ENCODE assay signal across 9 mouse cellular contexts in genomic region chr2:178867086-178867485, GRCm38 (mm10).
A peak's percentile ranks its signal among the peaks of the same experiment; 100 is the strongest.
DNase-seq lines count a peak whose midpoint lies in the region; ATAC-seq and TF ChIP-seq lines count a peak whose summit lies in the region.
"Had no signal": no experiment of that assay in that cellular context is flagged by ENCODE, and none has a peak within 500 bp of the region (broad histone marks: within the 10 kb centered on the region; RNA-seq: fewer than 3 reads in every experiment).

No protein-coding gene starts in this region.

- H3K27me3 ChIP-seq in forebrain, embryonic 11.5 days (ENCODE audit: control insufficient read depth, insufficient read depth, low read length), result no peaks in the 10 kb centered on the region
- no peaks in the 10 kb centered on the region for H3K27me3 ChIP-seq in forebrain, embryonic 13.5 days
- no peaks in the 10 kb centered on the region for H3K27me3 ChIP-seq in lung, embryonic 14.5 days (ENCODE audit: insufficient read depth, low read length)
- no peaks in the 10 kb centered on the region for H3K27me3 ChIP-seq in limb, embryonic 10.5 days (ENCODE audit: low read depth, poor library complexity, severe bottlenecking)

- H3K36me3 ChIP-seq in forebrain, embryonic 11.5 days (ENCODE audit: control insufficient read depth, insufficient read depth, low read length), result no peaks in the 10 kb centered on the region
- no peaks in the 10 kb centered on the region for H3K36me3 ChIP-seq in forebrain, embryonic 13.5 days (ENCODE audit: poor library complexity, severe bottlenecking)
- H3K36me3 ChIP-seq in lung, embryonic 14.5 days (ENCODE audit: insufficient read depth), result no peaks in the 10 kb centered on the region
- H3K36me3 ChIP-seq in limb, embryonic 10.5 days, result no peaks in the 10 kb centered on the region

- no peak for TF ChIP-seq CTCF in lung, embryonic 14.5 days (IDR thresholded peaks at IDR 0.05; ENCODE audit: low read depth)

- WGBS in forebrain, embryonic 11.5 days, result 78% methylated on average over 3 of the region's 3 CpGs
- WGBS in forebrain, embryonic 13.5 days, result 74% methylated on average over 3 of the region's 3 CpGs
- WGBS in lung, embryonic 14.5 days, result 40% methylated on average over 3 of the region's 3 CpGs
- WGBS in limb, embryonic 10.5 days, result 66% methylated on average over 3 of the region's 3 CpGs

- H3K4me1 ChIP-seq in forebrain, embryonic 11.5 days (replicated peaks; ENCODE audit: control insufficient read depth, insufficient read depth, low read length), result no peaks in the 10 kb centered on the region
- H3K4me1 ChIP-seq in forebrain, embryonic 13.5 days, result no peaks in the 10 kb centered on the region
- H3K4me1 ChIP-seq in lung, embryonic 14.5 days (ENCODE audit: insufficient read depth), result no peaks in the 10 kb centered on the region
- peaks cover under 1% of the 10 kb centered on the region; the same call in 1 of the 2 replicates for H3K4me1 ChIP-seq in limb, embryonic 10.5 days

- intact Hi-C loops in left cerebral cortex, postnatal 4 days (cut with DNase I), result no loop called here

- peak; percentile 59 for DNase-seq in forebrain, embryonic 11.5 days (ENCODE audit: low spot score)
- peak; percentile 79 for DNase-seq in lung, embryonic 14.5 days
- no peak for DNase-seq in lung, postnatal 25 days (ENCODE audit: low spot score)
- DNase-seq in adipocyte (ENCODE audit: low spot score), result peak; percentile 3
- DNase-seq in limb, embryonic 10.5 days (ENCODE audit: low spot score), result peak; percentile 78
- DNase-seq in left cerebral cortex, postnatal 4 days, result no peak
- DNase-seq: layer of hippocampus, postnatal 36 days had no signal

- no peaks in the 10 kb centered on the region for H3K9me3 ChIP-seq in forebrain, embryonic 11.5 days (ENCODE audit: control insufficient read depth, low read length)
- H3K9me3 ChIP-seq in forebrain, embryonic 13.5 days (replicated peaks), result no peaks in the 10 kb centered on the region
- no peaks in the 10 kb centered on the region for H3K9me3 ChIP-seq in lung, embryonic 14.5 days (ENCODE audit: low read depth, low read length)
- no peaks in the 10 kb centered on the region for H3K9me3 ChIP-seq in limb, embryonic 10.5 days (replicated peaks)

- H3K27ac ChIP-seq in forebrain, embryonic 11.5 days (ENCODE audit: low read depth, low read length), result no peak overlapping the region
- no peak overlapping the region for H3K27ac ChIP-seq in forebrain, embryonic 13.5 days
- H3K27ac ChIP-seq in lung, embryonic 14.5 days (ENCODE audit: low read depth), result no peak overlapping the region
- H3K27ac ChIP-seq in limb, embryonic 10.5 days, result no peak overlapping the region

- ATAC-seq in forebrain, embryonic 11.5 days (replicated peaks; ENCODE audit: low FRiP score), result no peak
- ATAC-seq in forebrain, embryonic 13.5 days, result no peak
- ATAC-seq in lung, embryonic 14.5 days (ENCODE audit: insufficient read depth), result no peak
- no peak for ATAC-seq in cerebellum, adult (ENCODE audit: insufficient number of reproducible peaks, low FRiP score, low TSS enrichment)

- no peak overlapping the region for H3K9ac ChIP-seq in forebrain, embryonic 11.5 days (ENCODE audit: low read length)
- no peak overlapping the region for H3K9ac ChIP-seq in forebrain, embryonic 13.5 days
- H3K9ac ChIP-seq in lung, embryonic 14.5 days, result no peak overlapping the region

- H3K4me3 ChIP-seq in forebrain, embryonic 11.5 days (ENCODE audit: low read depth, low read length), result no peak overlapping the region
- no peak overlapping the region for H3K4me3 ChIP-seq in forebrain, embryonic 13.5 days
- no peak overlapping the region for H3K4me3 ChIP-seq in lung, embryonic 14.5 days (ENCODE audit: low read depth, low read length)
- no peak overlapping the region for H3K4me3 ChIP-seq in limb, embryonic 10.5 days

- no peak overlapping the region for H3K4me2 ChIP-seq in forebrain, embryonic 11.5 days (ENCODE audit: low read depth, low read length, severe bottlenecking)
- H3K4me2 ChIP-seq in forebrain, embryonic 13.5 days, result no peak overlapping the region
- H3K4me2 ChIP-seq in lung, embryonic 14.5 days, result no peak overlapping the region

Comparison
In these comparisons a context has a peak if more than half of its experiments do, and no peak if none do; other contexts are left out.
1. DNase-seq: peak in forebrain, embryonic 11.5 days (single experiment), lung, embryonic 14.5 days (single experiment), adipocyte (single experiment) and limb, embryonic 10.5 days (single experiment); none in lung, postnatal 25 days (single experiment) and left cerebral cortex, postnatal 4 days (single experiment).